Mouse (Mus musculus) myocyte (in vitro differentiated cells): Measurements from ENCODE around the gene Jmjd7.

ENCODE experiments used
- MAX ChIP-seq: IDR thresholded peaks from one replicate; pipeline ENCODE4 v1.6.1; 2011; ENCODE audit warnings: low read depth, mild to moderate bottlenecking, control low read depth
- MYOG ChIP-seq, 3 experiments: IDR thresholded peaks; one replicate each; pipeline ENCODE4 v1.6.1; 2011; ENCODE audit warnings: control low read depth in 2 of 3, low read depth in 2 of 3, mild to moderate bottlenecking in 2 of 3; ENCODE audit not compliant: insufficient read length in 2 of 3, control insufficient read depth in 1 of 3, insufficient read depth in 1 of 3
- POLR2A ChIP-seq: IDR thresholded peaks from one replicate; pipeline ENCODE4 v1.6.1; 2011; ENCODE audit warnings: low read depth, mild to moderate bottlenecking, control low read depth, moderate library complexity; ENCODE audit not compliant: insufficient read length
- POLR2AphosphoS2 ChIP-seq: IDR thresholded peaks from one replicate; pipeline ENCODE4 v1.6.1; 2011; ENCODE audit warnings: low read depth, control low read depth; ENCODE audit not compliant: insufficient read length
- TCF12 ChIP-seq: IDR thresholded peaks from one replicate; pipeline ENCODE4 v1.6.1; 2011; ENCODE audit warnings: mild to moderate bottlenecking, control low read depth; ENCODE audit not compliant: poor library complexity, insufficient read depth, severe bottlenecking

DNA sequence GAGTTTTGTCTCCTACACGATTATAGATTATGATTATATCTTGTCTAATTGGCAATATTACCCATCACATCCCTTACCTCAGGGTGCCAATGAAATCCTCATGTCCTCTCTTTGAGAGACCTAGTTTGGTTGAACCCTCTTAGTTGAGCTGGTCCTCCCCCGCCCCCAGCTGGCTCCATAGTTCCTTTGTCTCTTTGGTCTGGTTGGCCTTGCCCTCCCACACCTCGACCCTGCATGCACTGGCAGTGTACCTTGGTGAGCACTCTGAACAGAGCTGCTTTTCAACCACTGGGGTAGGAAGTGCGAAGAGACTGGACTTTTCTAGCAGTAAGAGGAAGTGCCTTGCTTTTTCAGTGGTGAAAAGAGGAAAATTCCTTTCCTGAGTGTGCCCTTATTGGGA, 25.3 kb upstream of the Jmjd7 start:
- no peak for TF ChIP-seq POLR2AphosphoS2
- no peak for TF ChIP-seq MYOG (IDR thresholded peaks at IDR 0.05; ENCODE audit: control insufficient read depth in 1 of 3, insufficient read depth in 1 of 3, insufficient read length in 2 of 3, low read depth in 2 of 3)
- TF ChIP-seq POLR2A = no peak
- no peak for TF ChIP-seq TCF12
- TF ChIP-seq MAX = no peak
